Mouse (Mus musculus) limb, embryonic 12.5 days (tissue): ENCODE data around the gene Klhl22. TPM values are rescaled to one million over a fixed set of nuclear protein-coding genes. Genes with fewer than 3 reads are reported as not detected.

Experiments
- ATAC-seq: fragments of 200-750 bp; cut with Nextera tagmentation; 2 replicates; pipeline ENCODE4 v1.8.0; 2017; ENCODE audit warnings: low read depth, moderate TSS enrichment; ENCODE audit not compliant: insufficient number of reproducible peaks, insufficient read depth, low FRiP score, low TSS enrichment
- H3K27ac ChIP-seq: fragments of 300-500 bp; sonication (generic); 2 replicates; pipeline ENCODE4 v1.5.1; 2016; ENCODE audit warnings: mild to moderate bottlenecking, moderate library complexity
- H3K27me3 ChIP-seq: fragments of 300-500 bp; sonication (generic); 2 replicates; pipeline ENCODE4 v1.6.1; 2016; ENCODE audit warnings: mild to moderate bottlenecking, moderate library complexity
- H3K36me3 ChIP-seq: fragments of 300-500 bp; sonication (generic); 2 replicates; pipeline ENCODE4 v1.6.1; 2016; ENCODE audit warnings: mild to moderate bottlenecking, moderate library complexity
- H3K4me1 ChIP-seq: fragments of 300-500 bp; sonication (generic); replicated peaks from 2 replicates; pipeline ENCODE4 v1.6.1; 2016
- H3K4me2 ChIP-seq: fragments of 300-500 bp; sonication (generic); 2 replicates; pipeline ENCODE4 v1.6.1; 2016; ENCODE audit warnings: mild to moderate bottlenecking, moderate library complexity
- H3K4me3 ChIP-seq: fragments of 300-500 bp; sonication (generic); replicated peaks from 2 replicates; pipeline ENCODE4 v1.5.1; 2016; ENCODE audit warnings: mild to moderate bottlenecking
- H3K9ac ChIP-seq: fragments of 300-500 bp; sonication (generic); replicated peaks from 2 replicates; pipeline ENCODE4 v1.6.1; 2016; ENCODE audit warnings: mild to moderate bottlenecking, moderate library complexity
- H3K9me3 ChIP-seq: fragments of 300-500 bp; sonication (generic); 2 replicates; pipeline ENCODE4 v1.6.1; 2016; ENCODE audit warnings: mild to moderate bottlenecking, moderate library complexity
- WGBS: fragments of 180-500 bp; shearing (Covaris S2); methylation state at CpG from one replicate; pipeline ENCODE4 v1.1.7; 2016; 5-methylcytosine and 5-hydroxymethylcytosine counted together
- polyA plus RNA-seq: library from polyadenylated mRNA; unstranded; fragments of >200 nt; fragmentation: Nextera tagmentation; extraction: Ambion mirVana; gene quantifications from 2 replicates; pipeline ENCODE4 v1.2.1, GENCODE M21; 2016

Gene Klhl22
- polyA plus RNA-seq, 1 experiment from 2014 or later = 87.7 TPM

GRCm38 (mm10) chr16:17757756-17758155 is 1.7 kb upstream of the Klhl22 start:
- peaks cover 7% of the 10 kb centered on the region; the same call in 1 of the 2 replicates for H3K36me3 ChIP-seq
- H3K4me1 ChIP-seq = peaks cover 29% of the 10 kb centered on the region
- H3K9ac ChIP-seq = no peak overlapping the region
- no peak overlapping the region for H3K4me3 ChIP-seq
- no peaks in the 10 kb centered on the region for H3K9me3 ChIP-seq
- 89% methylated on average over 1 of the region's 1 CpGs for WGBS
- H3K4me2 ChIP-seq = no peak overlapping the region
- no peak for ATAC-seq
- 0 out of 2 replicates have a peak, but pooled peaks cover 3% of the 10 kb centered on the region for H3K27me3 ChIP-seq
- H3K27ac ChIP-seq = no peak overlapping the region

GRCm38 (mm10) chr16:17758902-17759301 is 516 bp upstream of the Klhl22 start:
- no peak for ATAC-seq
- WGBS = 59% methylated on average over 9 of the region's 9 CpGs
- H3K27ac ChIP-seq = no peak overlapping the region
- H3K9ac ChIP-seq = peak overlapping the region; percentile 86; the same call in 1 of the 2 replicates
- H3K4me2 ChIP-seq = peak overlapping the region; percentile 71
- 0 out of 2 replicates have a peak, but pooled peaks cover 3% of the 10 kb centered on the region for H3K27me3 ChIP-seq
- H3K4me1 ChIP-seq = peaks cover 30% of the 10 kb centered on the region
- H3K9me3 ChIP-seq = no peaks in the 10 kb centered on the region
- H3K36me3 ChIP-seq = peaks cover 9% of the 10 kb centered on the region; the same call in 1 of the 2 replicates
- H3K4me3 ChIP-seq = peak overlapping the region; percentile 60

- 0 out of 2 replicates have a peak, but pooled peaks cover under 1% of the 10 kb centered on the region for H3K27me3 ChIP-seq
- H3K4me3 ChIP-seq = peak overlapping the region; percentile 60
- H3K9me3 ChIP-seq = no peaks in the 10 kb centered on the region
- peak; percentile 76 for ATAC-seq
- H3K9ac ChIP-seq = peak overlapping the region; percentile 86
- peak overlapping the region; percentile 71 for H3K4me2 ChIP-seq
- peaks cover 17% of the 10 kb centered on the region for H3K36me3 ChIP-seq
- H3K27ac ChIP-seq = peak overlapping the region; percentile 66
- 2% methylated on average over 51 of the region's 54 CpGs for WGBS
- H3K4me1 ChIP-seq = peaks cover 35% of the 10 kb centered on the region
Observed at GRCm38 (mm10) chr16:17759813-17760321, 449 bp downstream of the Klhl22 start.

GRCm38 (mm10) chr16:17760657-17761056 is 1.2 kb downstream of the Klhl22 start:
- Histone ChIP-seq H3K36me3 (peaks cover 23% of the 10 kb centered on the region), H3K27me3 (no peaks in the 10 kb centered on the region), H3K4me1 (peaks cover 35% of the 10 kb centered on the region), H3K9me3 (no peaks in the 10 kb centered on the region), H3K9ac (no peak overlapping the region), H3K27ac (no peak overlapping the region), H3K4me2 (peak overlapping the region; percentile 71), H3K4me3 (peak overlapping the region; percentile 60)
- WGBS = 31% methylated on average over 8 of the region's 8 CpGs
- peak; percentile 11; the same call in 1 of the 2 replicates for ATAC-seq

- Histone ChIP-seq H3K36me3 (peaks cover 27% of the 10 kb centered on the region), H3K27ac (no peak overlapping the region), H3K9ac (no peak overlapping the region), H3K9me3 (no peaks in the 10 kb centered on the region), H3K4me2 (peak overlapping the region; percentile 71), H3K27me3 (no peaks in the 10 kb centered on the region), H3K4me1 (peaks cover 35% of the 10 kb centered on the region), H3K4me3 (peak overlapping the region; percentile 60; the same call in 1 of the 2 replicates)
- ATAC-seq = no peak
- WGBS = 35% methylated on average over 1 of the region's 1 CpGs
Observed at GRCm38 (mm10) chr16:17761074-17761473, 1.7 kb downstream of the Klhl22 start.

GRCm38 (mm10) chr16:17764108-17764511 is 4.7 kb downstream of the Klhl22 start:
- peaks cover 56% of the 10 kb centered on the region for H3K36me3 ChIP-seq
- H3K4me3 ChIP-seq = no peak overlapping the region
- H3K4me2 ChIP-seq = no peak overlapping the region
- no peaks in the 10 kb centered on the region for H3K9me3 ChIP-seq
- peaks cover 32% of the 10 kb centered on the region for H3K4me1 ChIP-seq
- 80% methylated on average over 4 of the region's 4 CpGs for WGBS
- H3K9ac ChIP-seq = no peak overlapping the region
- no peaks in the 10 kb centered on the region for H3K27me3 ChIP-seq
- no peak overlapping the region for H3K27ac ChIP-seq
- ATAC-seq = no peak

GRCm38 (mm10) chr16:17768834-17769233 is 9.4 kb downstream of the Klhl22 start:
- H3K4me3 ChIP-seq = no peak overlapping the region
- no peaks in the 10 kb centered on the region for H3K9me3 ChIP-seq
- no peak for ATAC-seq
- WGBS = 82% methylated on average over 7 of the region's 7 CpGs
- 0 out of 2 replicates have a peak, but pooled peaks cover 4% of the 10 kb centered on the region for H3K4me1 ChIP-seq
- no peak overlapping the region for H3K27ac ChIP-seq
- H3K4me2 ChIP-seq = no peak overlapping the region
- peaks cover 77% of the 10 kb centered on the region for H3K36me3 ChIP-seq
- no peak overlapping the region for H3K9ac ChIP-seq
- H3K27me3 ChIP-seq = no peaks in the 10 kb centered on the region

GRCm38 (mm10) chr16:17771117-17771865 is 11.9 kb downstream of the Klhl22 start:
- no peaks in the 10 kb centered on the region for H3K27me3 ChIP-seq
- peaks cover 76% of the 10 kb centered on the region for H3K36me3 ChIP-seq
- no peak overlapping the region for H3K4me2 ChIP-seq
- no peaks in the 10 kb centered on the region for H3K4me1 ChIP-seq
- 80% methylated on average over 4 of the region's 4 CpGs for WGBS
- no peak overlapping the region for H3K4me3 ChIP-seq
- H3K9me3 ChIP-seq = no peaks in the 10 kb centered on the region
- no peak overlapping the region for H3K27ac ChIP-seq
- no peak overlapping the region for H3K9ac ChIP-seq
- ATAC-seq = no peak

- Histone ChIP-seq H3K27ac (no peak overlapping the region), H3K9ac (no peak overlapping the region), H3K27me3 (no peaks in the 10 kb centered on the region), H3K36me3 (peaks cover 83% of the 10 kb centered on the region), H3K4me2 (no peak overlapping the region), H3K9me3 (no peaks in the 10 kb centered on the region), H3K4me1 (0 out of 2 replicates have a peak, but pooled peaks cover 6% of the 10 kb centered on the region), H3K4me3 (no peak overlapping the region)
- ATAC-seq = no peak
- WGBS = 66% methylated on average over 11 of the region's 11 CpGs
Observed at GRCm38 (mm10) chr16:17776828-17777227, 17.4 kb downstream of the Klhl22 start.

- Histone ChIP-seq H3K36me3 (peaks cover 85% of the 10 kb centered on the region), H3K9ac (no peak overlapping the region), H3K27ac (no peak overlapping the region), H3K9me3 (no peaks in the 10 kb centered on the region), H3K4me3 (no peak overlapping the region), H3K4me2 (no peak overlapping the region), H3K4me1 (0 out of 2 replicates have a peak, but pooled peaks cover 6% of the 10 kb centered on the region), H3K27me3 (no peaks in the 10 kb centered on the region)
- ATAC-seq = no peak
- 67% methylated on average over 4 of the region's 4 CpGs for WGBS
Observed at GRCm38 (mm10) chr16:17778223-17778622, 18.8 kb downstream of the Klhl22 start.

- 86% methylated on average over 1 of the region's 1 CpGs for WGBS
- Histone ChIP-seq H3K27ac (no peak overlapping the region), H3K4me1 (0 out of 2 replicates have a peak, but pooled peaks cover 6% of the 10 kb centered on the region), H3K4me2 (no peak overlapping the region), H3K36me3 (peaks cover 90% of the 10 kb centered on the region), H3K27me3 (no peaks in the 10 kb centered on the region), H3K9ac (no peak overlapping the region), H3K9me3 (no peaks in the 10 kb centered on the region), H3K4me3 (no peak overlapping the region)
- no peak for ATAC-seq
Observed at GRCm38 (mm10) chr16:17779692-17780091, 20.3 kb downstream of the Klhl22 start.
